Mouse (Mus musculus): Measurements from ENCODE around the gene Pde4b. TPM values are rescaled to one million over a fixed set of nuclear protein-coding genes. Genes with fewer than 3 reads are reported as not detected.

Pde4b gene
- polyA plus RNA-seq, 1 experiment from 2014 or later: 24.7 TPM

DNA sequence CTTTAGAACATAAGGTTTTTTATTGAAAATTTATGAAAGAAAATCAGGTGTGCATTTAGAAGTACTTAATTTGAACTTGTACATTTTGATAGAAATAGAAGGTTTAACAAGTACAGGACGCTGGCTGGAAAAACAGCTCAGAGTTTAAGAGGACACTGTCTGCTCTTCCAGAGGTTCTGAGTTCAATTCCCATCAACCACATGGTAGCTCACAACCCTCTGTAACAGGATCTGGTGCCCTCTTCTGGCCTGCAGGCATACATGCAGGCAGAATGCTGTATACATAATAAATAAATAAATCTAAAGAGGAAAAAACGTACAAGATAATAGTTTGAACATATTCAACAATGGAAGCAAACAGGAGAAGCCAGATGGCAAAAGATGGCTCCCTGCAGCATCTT lies 420.4 kb downstream of the Pde4b start:
- Histone ChIP-seq H3K4me2 (replicated peaks) (no peak overlapping the region), H3K4me1 (peaks cover 10% of the 10 kb centered on the region; the same call in 1 of the 2 replicates), H3K4me3 (no peak overlapping the region), H3K27me3 (no peaks in the 10 kb centered on the region), H3K9ac (replicated peaks) (no peak overlapping the region), H3K36me3 (no peaks in the 10 kb centered on the region), H3K27ac (replicated peaks) (no peak overlapping the region), H3K9me3 (no peaks in the 10 kb centered on the region)
- 85% methylated on average over 2 of the region's 2 CpGs for whole genome bisulfite sequencing
- no peak for ATAC-seq (replicated peaks)

DNA sequence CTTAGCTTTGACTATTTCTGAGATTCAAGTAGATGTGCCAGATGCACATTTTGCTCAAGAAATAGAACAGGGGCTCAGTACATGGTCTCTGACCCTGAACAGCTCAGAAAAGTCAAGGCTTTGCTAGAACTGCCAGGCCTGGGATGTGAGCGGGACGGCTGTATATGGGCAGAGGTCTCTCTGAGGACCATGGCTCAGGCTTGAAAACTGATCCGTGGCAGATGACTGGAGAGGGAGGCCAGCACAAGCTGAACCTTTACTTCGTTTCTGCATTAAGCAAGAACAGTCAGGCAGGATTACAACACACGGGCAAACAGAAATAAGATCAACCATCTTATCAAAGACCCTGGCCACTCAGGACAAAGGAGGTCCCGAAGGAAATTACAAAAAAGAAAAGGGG lies 422.7 kb downstream of the Pde4b start:
- WGBS: 80% methylated on average over 6 of the region's 6 CpGs
- no peak for ATAC-seq (replicated peaks)

GRCm38 (mm10) chr4:102510939-102511391 lies 423.6 kb downstream of the Pde4b start:
- Histone ChIP-seq H3K9ac (replicated peaks) (no peak overlapping the region), H3K9me3 (no peaks in the 10 kb centered on the region)

More for the DNA sequence above, 422.7 kb downstream of the Pde4b start:
- peaks cover 10% of the 10 kb centered on the region; the same call in 1 of the 2 replicates for H3K4me1 ChIP-seq
- H3K36me3 ChIP-seq: no peaks in the 10 kb centered on the region
- no peak overlapping the region for H3K4me2 ChIP-seq (replicated peaks)
- H3K27ac ChIP-seq (replicated peaks): no peak overlapping the region
- no peak overlapping the region for H3K4me3 ChIP-seq
- H3K27me3 ChIP-seq: no peaks in the 10 kb centered on the region
- H3K9ac ChIP-seq (replicated peaks): no peak overlapping the region
- no peaks in the 10 kb centered on the region for H3K9me3 ChIP-seq

GRCm38 (mm10) chr4:102511511-102511910 lies 424.2 kb downstream of the Pde4b start:
- H3K4me2 ChIP-seq (replicated peaks): peak overlapping the region; percentile 16
- 15% methylated on average over 11 of the region's 11 CpGs for WGBS
- no peaks in the 10 kb centered on the region for H3K9me3 ChIP-seq
- no peaks in the 10 kb centered on the region for H3K36me3 ChIP-seq
- no peak overlapping the region for H3K9ac ChIP-seq (replicated peaks)
- peak; percentile 58; the same call in 1 of the 2 replicates for ATAC-seq (replicated peaks)
- H3K4me3 ChIP-seq: no peak overlapping the region
- peak overlapping the region; percentile 20; the same call in 1 of the 2 replicates for H3K27ac ChIP-seq (replicated peaks)
- peaks cover 10% of the 10 kb centered on the region; the same call in 1 of the 2 replicates for H3K4me1 ChIP-seq
- H3K27me3 ChIP-seq: no peaks in the 10 kb centered on the region

More at GRCm38 (mm10) chr4:102510939-102511391, 423.6 kb downstream of the Pde4b start:
- 0 out of 2 replicates have a peak overlapping the region, but pooled peaks have one; percentile 1 for H3K4me3 ChIP-seq
- 26% methylated on average over 8 of the region's 8 CpGs for WGBS
- peak overlapping the region; percentile 20; the same call in 1 of the 2 replicates for H3K27ac ChIP-seq (replicated peaks)
- no peaks in the 10 kb centered on the region for H3K36me3 ChIP-seq
- peaks cover 10% of the 10 kb centered on the region; the same call in 1 of the 2 replicates for H3K4me1 ChIP-seq
- H3K27me3 ChIP-seq: no peaks in the 10 kb centered on the region
- H3K4me2 ChIP-seq (replicated peaks): peak overlapping the region; percentile 16
- ATAC-seq (replicated peaks): peak; percentile 56; the same call in 1 of the 2 replicates

GRCm38 (mm10) chr4:102512940-102513339 lies 425.6 kb downstream of the Pde4b start:
- WGBS: 85% methylated on average over 7 of the region's 7 CpGs

GRCm38 (mm10) chr4:102513514-102513913 lies 426.2 kb downstream of the Pde4b start:
- Histone ChIP-seq H3K27me3 (no peaks in the 10 kb centered on the region), H3K4me3 (no peak overlapping the region), H3K36me3 (no peaks in the 10 kb centered on the region), H3K4me2 (replicated peaks) (no peak overlapping the region), H3K27ac (replicated peaks) (no peak overlapping the region), H3K9me3 (no peaks in the 10 kb centered on the region), H3K4me1 (peaks cover 13% of the 10 kb centered on the region; the same call in 1 of the 2 replicates), H3K9ac (replicated peaks) (no peak overlapping the region)
- ATAC-seq (replicated peaks): no peak
- WGBS: 45% methylated on average over 5 of the region's 5 CpGs

More at GRCm38 (mm10) chr4:102512940-102513339, 425.6 kb downstream of the Pde4b start:
- no peaks in the 10 kb centered on the region for H3K9me3 ChIP-seq
- no peak overlapping the region for H3K27ac ChIP-seq (replicated peaks)
- H3K4me2 ChIP-seq (replicated peaks): no peak overlapping the region
- no peak overlapping the region for H3K4me3 ChIP-seq
- H3K4me1 ChIP-seq: peaks cover 13% of the 10 kb centered on the region; the same call in 1 of the 2 replicates
- no peak overlapping the region for H3K9ac ChIP-seq (replicated peaks)
- no peaks in the 10 kb centered on the region for H3K27me3 ChIP-seq
- H3K36me3 ChIP-seq: no peaks in the 10 kb centered on the region
- ATAC-seq (replicated peaks): no peak

DNA sequence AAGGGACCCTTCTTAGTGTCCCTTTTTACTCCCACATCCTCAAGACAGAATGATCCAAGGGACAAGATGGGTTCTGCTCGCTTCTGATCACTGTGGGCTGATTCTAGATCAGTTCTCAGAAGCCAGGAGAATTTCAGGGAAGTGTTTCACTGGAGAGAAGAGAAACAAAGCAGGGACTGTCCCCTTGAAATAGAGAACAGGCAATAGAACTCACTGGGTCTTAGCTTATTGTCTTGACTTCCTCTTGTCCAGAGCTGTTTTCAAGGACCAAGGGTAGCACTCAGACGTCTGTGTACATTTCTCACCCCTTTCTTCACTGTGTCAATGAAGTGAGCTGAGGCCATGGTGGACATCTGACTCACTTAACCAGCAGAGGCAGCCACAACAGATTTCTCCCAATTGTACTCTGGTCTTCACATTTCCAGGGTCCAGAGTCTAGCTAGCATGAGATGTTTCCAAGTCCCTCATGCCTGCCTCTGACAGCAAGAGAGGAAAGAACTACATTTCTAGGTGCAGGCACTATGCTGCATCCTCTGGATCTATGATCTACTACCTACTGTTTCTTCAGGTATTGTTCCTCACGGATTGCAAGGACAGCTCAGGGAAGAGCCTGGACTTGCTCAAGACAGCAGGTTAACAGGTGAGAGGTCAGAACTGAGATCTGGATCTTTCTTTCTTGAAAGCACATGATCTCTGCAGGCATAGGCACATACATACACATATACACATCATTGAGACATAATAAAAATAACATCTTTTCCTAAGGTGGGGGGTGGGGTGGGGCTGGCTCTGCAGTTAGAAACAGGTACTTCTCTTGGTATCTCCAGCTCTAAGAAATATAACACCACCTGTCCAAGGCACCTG lies 427.9 kb downstream of the Pde4b start:
- no peak overlapping the region for H3K9ac ChIP-seq (replicated peaks)
- H3K4me3 ChIP-seq: no peak overlapping the region
- ATAC-seq (replicated peaks): no peak
- peaks cover 13% of the 10 kb centered on the region; the same call in 1 of the 2 replicates for H3K4me1 ChIP-seq
- H3K4me2 ChIP-seq (replicated peaks): no peak overlapping the region
- no peaks in the 10 kb centered on the region for H3K9me3 ChIP-seq
- H3K36me3 ChIP-seq: no peaks in the 10 kb centered on the region
- no peaks in the 10 kb centered on the region for H3K27me3 ChIP-seq
- WGBS: 63% methylated on average over 3 of the region's 3 CpGs
- H3K27ac ChIP-seq (replicated peaks): no peak overlapping the region

DNA sequence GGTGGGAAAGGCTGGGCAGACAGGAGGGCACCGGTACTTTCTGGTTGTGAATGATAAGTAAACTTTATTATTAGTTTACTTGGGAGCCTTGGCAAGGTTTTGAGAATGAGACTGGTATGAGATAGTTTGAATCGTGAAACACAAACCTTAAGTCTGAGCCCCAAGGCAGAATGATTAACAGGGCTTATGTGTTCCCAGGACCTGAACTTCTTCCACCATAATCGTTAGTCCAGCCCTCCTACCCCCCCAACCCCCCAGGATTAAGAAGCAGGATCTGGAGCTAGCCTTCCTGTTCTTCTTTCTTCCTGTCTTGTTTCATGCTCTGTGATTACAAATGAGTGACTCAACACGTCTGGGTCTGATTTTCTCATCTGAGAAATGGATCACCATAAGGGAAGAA lies 429.1 kb downstream of the Pde4b start:
- no peak overlapping the region for H3K4me3 ChIP-seq
- ATAC-seq (replicated peaks): no peak
- no peak overlapping the region for H3K4me2 ChIP-seq (replicated peaks)
- H3K4me1 ChIP-seq: peaks cover 8% of the 10 kb centered on the region; the same call in 1 of the 2 replicates
- no peaks in the 10 kb centered on the region for H3K27me3 ChIP-seq
- H3K27ac ChIP-seq (replicated peaks): no peak overlapping the region
- no peaks in the 10 kb centered on the region for H3K9me3 ChIP-seq
- 56% methylated on average over 4 of the region's 4 CpGs for WGBS
- H3K9ac ChIP-seq (replicated peaks): no peak overlapping the region
- H3K36me3 ChIP-seq: no peaks in the 10 kb centered on the region

DNA sequence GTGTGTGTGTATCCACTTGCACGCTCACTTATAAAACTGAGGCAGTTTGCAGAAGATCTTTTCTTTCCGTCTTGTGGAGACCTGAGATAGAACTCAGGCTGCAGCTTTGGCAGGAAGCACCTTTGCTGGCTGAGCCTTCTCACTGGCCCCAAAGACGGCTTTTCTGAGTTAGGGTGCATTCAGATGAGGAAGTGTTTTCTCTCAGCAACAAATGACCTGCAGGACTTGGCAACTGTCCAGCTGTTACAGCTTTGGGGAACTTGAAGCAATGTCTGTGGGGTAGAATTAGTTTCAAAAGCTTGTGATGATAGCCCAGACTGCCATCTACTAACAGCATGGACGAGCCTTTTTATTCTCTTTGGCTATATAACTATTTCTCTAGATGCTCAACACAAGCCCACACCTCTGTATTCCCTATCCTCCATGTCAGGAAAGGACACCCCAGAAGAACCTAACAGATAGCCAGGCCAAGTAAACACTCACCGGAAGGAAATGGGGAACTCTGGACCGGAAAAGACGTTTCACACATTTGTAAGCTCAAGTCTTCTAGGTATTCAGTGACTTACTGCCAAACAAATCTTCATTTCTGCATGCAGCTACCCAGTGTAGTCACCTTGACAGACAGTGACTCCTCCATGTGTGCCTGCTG lies 429.8 kb downstream of the Pde4b start:
- no peak for ATAC-seq (replicated peaks)
- H3K36me3 ChIP-seq: no peaks in the 10 kb centered on the region
- H3K27me3 ChIP-seq: no peaks in the 10 kb centered on the region
- H3K4me3 ChIP-seq: no peak overlapping the region
- no peaks in the 10 kb centered on the region for H3K9me3 ChIP-seq
- 61% methylated on average over 7 of the region's 7 CpGs for WGBS
- H3K9ac ChIP-seq (replicated peaks): no peak overlapping the region
- H3K4me1 ChIP-seq: peaks cover 4% of the 10 kb centered on the region; the same call in 1 of the 2 replicates
- no peak overlapping the region for H3K27ac ChIP-seq (replicated peaks)
- H3K4me2 ChIP-seq (replicated peaks): no peak overlapping the region

DNA sequence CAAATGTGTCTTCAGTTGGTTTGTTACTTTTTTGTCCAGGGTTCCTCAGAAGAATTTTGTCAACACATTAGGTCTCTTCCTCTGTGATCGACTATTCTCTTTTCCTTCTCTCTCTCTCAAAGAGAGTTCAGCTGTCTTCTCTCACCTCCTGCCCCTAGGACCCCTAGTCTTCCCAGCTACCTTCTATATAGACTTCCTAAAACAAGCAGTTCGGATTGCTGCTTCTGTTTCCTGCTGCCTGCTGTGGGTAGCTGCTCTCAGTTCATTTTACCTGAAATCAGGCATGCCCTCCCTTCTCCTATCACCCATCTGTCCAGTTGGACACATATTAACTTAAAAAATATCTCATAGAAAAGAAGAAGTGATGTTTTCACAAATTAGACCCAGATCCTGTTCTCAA lies 430.3 kb downstream of the Pde4b start:
- no peak for ATAC-seq (replicated peaks)
- Histone ChIP-seq H3K9me3 (no peaks in the 10 kb centered on the region), H3K27ac (replicated peaks) (no peak overlapping the region), H3K27me3 (no peaks in the 10 kb centered on the region), H3K4me3 (no peak overlapping the region), H3K4me2 (replicated peaks) (no peak overlapping the region), H3K36me3 (no peaks in the 10 kb centered on the region), H3K4me1 (peaks cover 4% of the 10 kb centered on the region; the same call in 1 of the 2 replicates), H3K9ac (replicated peaks) (no peak overlapping the region)
- 76% methylated on average over 2 of the region's 2 CpGs for WGBS

- 94% methylated on average over 2 of the region's 2 CpGs for WGBS
- Histone ChIP-seq H3K4me1 (peaks cover 4% of the 10 kb centered on the region; the same call in 1 of the 2 replicates), H3K27me3 (no peaks in the 10 kb centered on the region), H3K27ac (replicated peaks) (no peak overlapping the region), H3K36me3 (no peaks in the 10 kb centered on the region), H3K4me2 (replicated peaks) (no peak overlapping the region), H3K4me3 (no peak overlapping the region), H3K9ac (replicated peaks) (no peak overlapping the region), H3K9me3 (no peaks in the 10 kb centered on the region)
- no peak for ATAC-seq (replicated peaks)
These were observed 431.0 kb downstream of the Pde4b start for GRCm38 (mm10) chr4:102518341-102518740.

All from forebrain, embryonic 15.5 days (tissue).